Mouse (Mus musculus) heart, adult 2 months (tissue): Measurements from ENCODE around the gene Ranbp1.

Experiments used
- CTCF ChIP-seq: fragments of 200-600 bp; IDR thresholded peaks from 2 replicates; pipeline ENCODE4 v1.8.1; 2022; ENCODE audit warnings: antibody characterized with exemption, mild to moderate bottlenecking, moderate library complexity
- POLR2A ChIP-seq: fragments of 200-500 bp; IDR thresholded peaks from 2 replicates; pipeline ENCODE4 v1.6.1; 2011; ENCODE audit warnings: mild to moderate bottlenecking, low read depth, low read length, control low read depth; ENCODE audit not compliant: insufficient read depth

DNA sequence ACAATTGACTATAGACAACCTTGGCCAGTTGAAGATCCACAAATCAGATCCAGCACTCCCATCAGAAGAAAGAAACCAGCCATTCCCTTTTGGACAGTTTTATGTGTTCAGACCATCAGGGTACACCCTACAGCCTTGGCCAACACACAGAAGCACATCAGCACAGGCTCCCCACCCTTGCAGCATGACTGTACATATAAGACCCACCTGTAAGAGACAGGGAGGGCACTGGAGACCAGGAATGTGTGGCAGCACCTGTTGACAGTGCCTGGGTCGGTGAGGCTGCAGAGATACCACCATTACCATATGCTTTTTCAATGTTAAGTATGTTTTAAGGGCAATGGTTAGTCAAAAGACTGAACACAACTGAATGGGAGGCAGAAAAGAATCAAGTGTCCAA lies 5.3 kb upstream of the Ranbp1 start:
- no peak for TF ChIP-seq POLR2A
- no peak for TF ChIP-seq CTCF
